Mouse (Mus musculus): Measurements from ENCODE around the gene Abhd14b. TPM values are rescaled to one million over a fixed set of nuclear protein-coding genes. Genes with fewer than 3 reads are reported as not detected.

Abhd14b gene
- polyA plus RNA-seq, 1 experiment: 37.9 TPM

DNA sequence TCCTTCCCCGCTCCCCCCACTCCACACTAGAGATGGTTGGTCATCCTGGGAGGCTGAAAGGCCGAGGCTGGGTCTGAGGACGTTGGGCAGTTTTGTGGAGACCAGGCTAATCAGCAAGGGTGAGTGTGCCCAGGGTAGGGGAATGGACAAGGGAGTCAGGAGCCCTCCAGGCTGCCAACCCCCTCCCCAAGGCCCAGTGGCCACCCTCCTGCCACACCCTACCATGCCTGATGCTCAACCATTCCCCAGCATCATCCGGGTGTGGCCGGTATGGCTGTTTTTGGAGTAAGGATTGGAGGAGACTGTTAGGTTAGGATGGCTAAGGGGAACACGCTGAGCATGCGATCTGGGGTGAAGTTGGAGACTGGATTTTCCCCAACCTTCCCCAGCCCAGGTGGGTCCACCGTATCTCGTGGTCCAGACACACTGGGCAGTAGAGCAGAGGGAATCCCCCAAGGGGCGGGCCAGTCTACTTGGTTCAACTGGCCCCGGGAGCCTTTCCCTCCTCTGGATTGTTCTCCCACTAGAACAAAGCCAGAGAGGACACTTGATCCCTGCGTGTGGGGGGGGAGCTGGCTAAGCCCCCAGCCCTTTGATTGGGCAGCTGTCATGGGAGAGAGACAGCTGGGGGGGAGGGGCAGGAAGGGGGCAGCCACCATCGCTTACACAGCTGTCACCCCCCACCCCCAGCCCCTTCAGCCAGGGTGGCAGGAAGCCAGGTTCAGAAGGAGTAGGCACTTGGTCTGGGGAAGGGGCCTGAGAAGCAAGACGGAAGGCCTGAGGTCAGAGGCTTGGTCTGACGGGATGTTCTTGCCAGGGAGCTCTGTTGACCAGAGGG, 9.3 kb downstream of the Abhd14b start:
- no peak for TF ChIP-seq POLR2A (IDR thresholded peaks at IDR 0.05; ENCODE audit: extremely low read depth, insufficient read depth, low read length)
- no peak for TF ChIP-seq CTCF (IDR thresholded peaks at IDR 0.05; ENCODE audit: extremely low read depth, insufficient read depth, low read length)
- no peak overlapping the region for H3K4me3 ChIP-seq (ENCODE audit: insufficient read depth, low read length)
- H3K27ac ChIP-seq (ENCODE audit: insufficient read depth, low read length): no peak overlapping the region
- H3K4me1 ChIP-seq (ENCODE audit: control insufficient read depth, insufficient read depth, low read length): 0 out of 2 replicates have a peak, but pooled peaks cover 2% of the 10 kb centered on the region

- H3K4me1 ChIP-seq (ENCODE audit: control insufficient read depth, insufficient read depth, low read length): 0 out of 2 replicates have a peak, but pooled peaks cover 2% of the 10 kb centered on the region
- no peak overlapping the region for H3K4me3 ChIP-seq (ENCODE audit: insufficient read depth, low read length)
- H3K27ac ChIP-seq (ENCODE audit: insufficient read depth, low read length): no peak overlapping the region
- no peak for TF ChIP-seq POLR2A (IDR thresholded peaks at IDR 0.05; ENCODE audit: extremely low read depth, insufficient read depth, low read length)
- no peak for TF ChIP-seq CTCF (IDR thresholded peaks at IDR 0.05; ENCODE audit: extremely low read depth, insufficient read depth, low read length)
These were observed 9.9 kb downstream of the Abhd14b start for GRCm38 (mm10) chr9:106457163-106457559.

DNA sequence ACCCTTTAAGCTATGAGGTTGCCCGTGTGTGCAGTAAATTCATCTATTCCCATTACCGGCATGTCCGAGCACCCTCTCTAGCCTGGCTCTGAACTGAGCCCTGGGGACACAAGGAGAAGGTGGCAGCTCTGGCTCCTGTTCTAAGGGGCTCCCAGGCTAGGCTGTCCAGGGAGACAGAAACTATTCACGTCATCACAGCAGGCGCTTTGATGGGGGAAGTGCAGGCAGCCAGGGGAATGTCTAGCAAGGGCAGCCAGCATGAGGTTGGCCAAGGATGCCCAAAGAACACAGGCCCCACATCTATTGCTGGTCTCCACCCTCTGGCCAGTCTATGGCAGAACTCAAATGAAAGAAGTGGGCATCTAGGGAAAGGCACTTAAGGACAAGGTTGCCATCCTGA, 10.7 kb downstream of the Abhd14b start:
- Histone ChIP-seq H3K27ac (ENCODE audit: insufficient read depth, low read length) (no peak overlapping the region), H3K4me1 (ENCODE audit: control insufficient read depth, insufficient read depth, low read length) (0 out of 2 replicates have a peak, but pooled peaks cover 2% of the 10 kb centered on the region), H3K4me3 (ENCODE audit: insufficient read depth, low read length) (no peak overlapping the region)
- TF ChIP-seq POLR2A (IDR thresholded peaks at IDR 0.05; ENCODE audit: extremely low read depth, insufficient read depth, low read length): no peak

DNA sequence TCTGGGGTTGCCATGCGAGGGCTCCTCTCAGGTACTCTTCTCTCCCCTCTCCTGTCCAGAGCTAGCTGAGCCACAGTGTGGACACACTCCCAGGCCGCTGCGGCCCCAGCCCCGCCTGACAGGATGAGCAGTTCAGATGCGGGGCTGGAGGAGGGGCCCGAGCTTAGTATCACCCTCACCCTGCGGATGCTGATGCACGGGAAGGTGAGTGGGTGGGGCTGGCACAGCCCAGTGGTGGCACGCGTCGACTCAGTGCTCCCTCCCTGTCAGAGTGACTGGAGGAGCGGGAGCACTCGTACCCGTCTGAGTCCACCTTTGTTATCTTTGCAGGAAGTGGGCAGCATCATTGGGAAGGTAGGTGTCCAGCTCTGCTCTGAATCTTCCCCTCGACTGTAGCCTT, 12.7 kb downstream of the Abhd14b start:
- Histone ChIP-seq H3K27ac (ENCODE audit: insufficient read depth, low read length) (no peak overlapping the region), H3K4me1 (ENCODE audit: control insufficient read depth, insufficient read depth, low read length) (0 out of 2 replicates have a peak, but pooled peaks cover 4% of the 10 kb centered on the region), H3K4me3 (ENCODE audit: insufficient read depth, low read length) (no peak overlapping the region)
- TF ChIP-seq POLR2A (IDR thresholded peaks at IDR 0.05; ENCODE audit: extremely low read depth, insufficient read depth, low read length) (no peak), CTCF (IDR thresholded peaks at IDR 0.05; ENCODE audit: extremely low read depth, insufficient read depth, low read length) (no peak)

DNA sequence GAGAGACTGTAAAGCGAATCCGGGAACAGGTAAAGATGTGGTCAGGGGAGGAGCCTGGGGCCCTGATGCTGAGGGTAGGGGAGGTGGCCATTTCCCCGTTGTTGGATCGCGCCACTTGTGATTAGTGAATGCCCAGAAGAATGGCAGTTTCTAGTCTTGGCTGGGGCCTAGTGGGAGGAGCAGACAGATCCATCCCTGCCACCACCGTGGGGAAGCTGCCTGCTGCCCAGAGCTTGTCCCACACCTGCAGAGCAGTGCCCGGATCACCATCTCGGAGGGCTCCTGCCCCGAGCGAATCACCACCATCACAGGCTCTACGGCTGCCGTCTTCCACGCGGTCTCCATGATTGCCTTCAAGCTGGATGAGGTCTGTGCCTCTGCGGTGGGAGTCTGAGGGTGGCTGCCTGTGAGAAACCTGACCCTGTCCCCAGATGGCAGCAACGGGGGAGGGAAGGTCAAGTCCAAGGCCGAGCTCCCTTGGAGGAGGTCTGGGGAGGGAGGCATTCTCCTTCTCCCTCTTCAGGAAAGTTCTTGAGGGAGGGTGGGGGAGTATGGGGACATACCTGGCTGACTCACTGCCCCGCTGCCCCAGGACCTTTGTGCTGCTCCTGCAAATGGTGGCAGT, 13.3 kb downstream of the Abhd14b start:
- H3K4me1 ChIP-seq (ENCODE audit: control insufficient read depth, insufficient read depth, low read length): 0 out of 2 replicates have a peak, but pooled peaks cover 4% of the 10 kb centered on the region

GRCm38 (mm10) chr9:106461026-106461415, 13.8 kb downstream of the Abhd14b start:
- 0 out of 2 replicates have a peak, but pooled peaks cover 4% of the 10 kb centered on the region for H3K4me1 ChIP-seq (ENCODE audit: control insufficient read depth, insufficient read depth, low read length)
- no peak for TF ChIP-seq POLR2A (IDR thresholded peaks at IDR 0.05; ENCODE audit: extremely low read depth, insufficient read depth, low read length)
- TF ChIP-seq CTCF (IDR thresholded peaks at IDR 0.05; ENCODE audit: extremely low read depth, insufficient read depth, low read length): no peak
- no peak overlapping the region for H3K27ac ChIP-seq (ENCODE audit: insufficient read depth, low read length)
- H3K4me3 ChIP-seq (ENCODE audit: insufficient read depth, low read length): no peak overlapping the region

More for the DNA sequence above, 13.3 kb downstream of the Abhd14b start:
- no peak for TF ChIP-seq POLR2A (IDR thresholded peaks at IDR 0.05; ENCODE audit: extremely low read depth, insufficient read depth, low read length)
- TF ChIP-seq CTCF (IDR thresholded peaks at IDR 0.05; ENCODE audit: extremely low read depth, insufficient read depth, low read length): no peak
- Histone ChIP-seq H3K4me3 (ENCODE audit: insufficient read depth, low read length) (no peak overlapping the region), H3K27ac (ENCODE audit: insufficient read depth, low read length) (no peak overlapping the region)

DNA sequence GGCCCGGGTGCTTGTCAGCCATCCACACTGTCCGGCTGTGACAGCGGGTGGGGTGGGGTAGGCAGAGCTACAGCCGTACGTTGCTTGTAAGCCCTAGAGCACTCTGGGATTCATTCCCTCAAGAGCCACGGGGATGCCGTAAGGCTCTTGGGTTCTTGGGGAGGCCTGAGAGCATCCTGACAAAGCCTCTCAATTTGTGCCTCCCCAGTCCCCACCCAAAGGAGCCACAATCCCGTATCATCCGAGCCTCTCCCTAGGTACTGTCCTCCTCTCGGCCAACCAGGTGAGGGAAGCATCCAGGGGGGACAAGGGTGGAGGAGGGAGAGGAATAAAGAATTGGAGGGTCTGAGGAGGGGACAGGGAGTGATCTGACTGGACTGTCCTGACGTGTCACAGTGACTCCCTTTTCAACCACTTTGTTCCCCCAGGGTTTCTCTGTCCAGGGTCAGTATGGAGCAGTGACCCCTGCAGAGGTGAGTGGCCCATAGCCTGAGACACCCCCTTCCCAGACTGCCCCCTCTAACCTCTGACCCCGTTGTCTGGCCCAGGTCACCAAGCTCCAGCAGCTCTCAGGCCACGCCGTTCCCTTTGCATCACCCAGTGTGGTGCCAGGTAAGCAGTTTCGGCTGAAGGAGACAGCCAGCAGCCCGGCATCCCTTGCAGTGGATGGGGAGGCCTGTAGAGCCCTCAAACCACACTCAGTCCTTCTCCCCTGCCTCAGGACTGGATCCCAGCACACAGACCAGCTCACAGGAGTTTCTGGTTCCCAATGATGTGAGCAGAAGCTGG, 14.6 kb downstream of the Abhd14b start:
- Histone ChIP-seq H3K27ac (ENCODE audit: insufficient read depth, low read length) (no peak overlapping the region), H3K4me3 (ENCODE audit: insufficient read depth, low read length) (no peak overlapping the region), H3K4me1 (ENCODE audit: control insufficient read depth, insufficient read depth, low read length) (0 out of 2 replicates have a peak, but pooled peaks cover 4% of the 10 kb centered on the region)
- TF ChIP-seq POLR2A (IDR thresholded peaks at IDR 0.05; ENCODE audit: extremely low read depth, insufficient read depth, low read length): no peak

DNA sequence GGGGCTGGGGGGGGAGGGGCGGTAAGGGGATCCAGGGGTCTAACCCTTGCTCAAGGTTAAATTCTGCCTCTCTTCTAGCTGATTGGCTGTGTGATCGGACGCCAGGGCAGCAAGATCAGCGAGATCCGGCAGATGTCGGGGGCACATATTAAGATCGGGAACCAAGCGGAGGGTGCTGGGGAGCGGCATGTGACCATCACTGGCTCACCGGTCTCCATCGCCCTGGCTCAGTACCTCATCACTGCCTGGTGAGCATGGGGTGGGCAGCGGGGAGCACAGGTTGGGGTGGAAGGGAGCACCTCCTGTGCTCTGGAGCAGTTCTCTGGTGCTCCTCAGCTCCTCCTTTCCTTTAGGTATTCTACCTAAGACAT, 15.2 kb downstream of the Abhd14b start:
- Histone ChIP-seq H3K4me3 (ENCODE audit: insufficient read depth, low read length) (no peak overlapping the region), H3K4me1 (ENCODE audit: control insufficient read depth, insufficient read depth, low read length) (0 out of 2 replicates have a peak, but pooled peaks cover 4% of the 10 kb centered on the region), H3K27ac (ENCODE audit: insufficient read depth, low read length) (no peak overlapping the region)
- TF ChIP-seq POLR2A (IDR thresholded peaks at IDR 0.05; ENCODE audit: extremely low read depth, insufficient read depth, low read length) (no peak), CTCF (IDR thresholded peaks at IDR 0.05; ENCODE audit: extremely low read depth, insufficient read depth, low read length) (no peak)
